Comparison of ENCODE assay signal across 18 mouse cellular contexts in the genomic region with DNA sequence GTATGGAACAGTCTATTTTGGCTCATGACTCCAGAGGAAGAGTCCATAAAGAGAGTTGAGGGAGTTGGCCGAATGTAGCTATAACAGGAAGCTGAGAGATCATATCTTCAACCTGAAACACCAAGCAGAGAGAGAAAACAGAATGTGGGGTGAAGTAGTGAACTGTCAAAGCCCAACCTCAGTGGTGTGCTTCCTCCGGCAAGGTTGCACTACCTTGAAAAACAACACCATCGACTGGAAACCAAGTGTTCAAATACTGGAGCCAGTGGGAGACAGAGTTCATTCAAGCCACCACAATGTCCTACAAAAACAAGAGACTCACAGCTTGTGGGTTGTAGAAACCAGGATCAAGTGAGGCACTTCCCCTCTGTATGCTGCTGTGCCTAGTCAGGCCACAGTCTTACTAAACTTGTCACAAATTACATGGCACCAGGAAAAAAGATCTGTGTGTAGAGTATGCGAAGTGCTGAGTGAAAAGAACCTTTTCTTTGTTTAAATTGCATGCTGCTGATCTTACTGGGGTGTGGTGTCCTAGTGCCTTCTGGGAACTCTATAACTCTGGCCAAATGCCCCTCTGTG. TPM values are rescaled to one million over a fixed set of nuclear protein-coding genes. Genes with fewer than 3 reads are reported as not detected.
A peak's percentile ranks its signal among the peaks of the same experiment; 100 is the strongest.
DNase-seq lines count a peak whose midpoint lies in the region; ATAC-seq and TF ChIP-seq lines count a peak whose summit lies in the region.
"Had no signal": no experiment of that assay in that cellular context is flagged by ENCODE, and none has a peak within 500 bp of the region (broad histone marks: within the 10 kb centered on the region; RNA-seq: fewer than 3 reads in every experiment).

No protein-coding gene starts in this region.

- no peak overlapping the region for H3K4me3 ChIP-seq in heart, embryonic 13.5 days
- no peak overlapping the region for H3K4me3 ChIP-seq in hindbrain, postnatal 0 days (ENCODE audit: low read length)
- H3K4me3 ChIP-seq: embryonic facial prominence, embryonic 10.5 days; erythroblast, embryonic 14.5 days; limb, embryonic 15.5 days had no signal

- H3K4me1 ChIP-seq in heart, embryonic 13.5 days = peaks cover 83% of the 10 kb centered on the region
- H3K4me1 ChIP-seq in hindbrain, postnatal 0 days (ENCODE audit: insufficient read depth, low read length) = no peaks in the 10 kb centered on the region

- no peak overlapping the region for H3K9ac ChIP-seq in heart, embryonic 13.5 days
- H3K9ac ChIP-seq in hindbrain, postnatal 0 days (replicated peaks; ENCODE audit: low read length) = no peak overlapping the region
- H3K9ac ChIP-seq: limb, embryonic 15.5 days had no signal

- 75% methylated on average over 4 of the region's 4 CpGs for WGBS in heart, embryonic 13.5 days
- WGBS in hindbrain, postnatal 0 days = 86% methylated on average over 4 of the region's 4 CpGs

- no peaks in the 10 kb centered on the region for H3K27me3 ChIP-seq in heart, embryonic 13.5 days (replicated peaks)
- no peaks in the 10 kb centered on the region for H3K27me3 ChIP-seq in hindbrain, postnatal 0 days (ENCODE audit: insufficient read depth, low read length)
- H3K27me3 ChIP-seq: limb, embryonic 15.5 days had no signal

- peak overlapping the region; percentile 42 for H3K27ac ChIP-seq in heart, embryonic 13.5 days (replicated peaks)
- no peak overlapping the region for H3K27ac ChIP-seq in hindbrain, postnatal 0 days
- H3K27ac ChIP-seq: embryonic facial prominence, embryonic 10.5 days; kidney, postnatal 0 days; limb, embryonic 15.5 days had no signal

- H3K4me2 ChIP-seq in heart, embryonic 13.5 days = no peak overlapping the region
- no peak overlapping the region for H3K4me2 ChIP-seq in hindbrain, postnatal 0 days (ENCODE audit: low read depth, low read length)
- H3K4me2 ChIP-seq: limb, embryonic 15.5 days had no signal

- 0 out of 2 replicates have a peak, but pooled peaks cover 2% of the 10 kb centered on the region for H3K36me3 ChIP-seq in heart, embryonic 13.5 days
- H3K36me3 ChIP-seq in hindbrain, postnatal 0 days (ENCODE audit: insufficient read depth, low read length) = no peaks in the 10 kb centered on the region
- H3K36me3 ChIP-seq: embryonic facial prominence, embryonic 10.5 days; limb, embryonic 15.5 days had no signal

- DNase-seq in heart, adult 9 months (ENCODE audit: low spot score in 2 of 2) = no peak
- peak; percentile 65 for DNase-seq in CD4-positive, CD25-positive, alpha-beta regulatory T cell, adult 2 months (ENCODE audit: low read depth, low spot score)
- peak; percentile 11 to 19 for DNase-seq in thymus, postnatal 10 days (ENCODE audit: low spot score in 2 of 2)
- no peak for DNase-seq in gastrocnemius, postnatal 10 days
- DNase-seq in ovary, postnatal 10 days (ENCODE audit: low spot score) = no peak
- no peak for DNase-seq in hindbrain, postnatal 0 days (ENCODE audit: low spot score)
- DNase-seq: cerebellum, postnatal 25 days; gastrocnemius, postnatal 25 days; lung, adult 18-20 months; lung, postnatal 4 days; right cerebral cortex, postnatal 4 days had no signal

- no peak for TF ChIP-seq CTCF in hindbrain, postnatal 0 days (IDR thresholded peaks at IDR 0.05; ENCODE audit: low read depth)

- H3K9me3 ChIP-seq in heart, embryonic 13.5 days = no peaks in the 10 kb centered on the region
- no peaks in the 10 kb centered on the region for H3K9me3 ChIP-seq in hindbrain, postnatal 0 days (ENCODE audit: low read length)
- H3K9me3 ChIP-seq: embryonic facial prominence, embryonic 10.5 days; limb, embryonic 15.5 days had no signal

- ATAC-seq in heart, embryonic 13.5 days (ENCODE audit: extremely low read depth, insufficient number of reproducible peaks, low FRiP score, low TSS enrichment) = no peak
- ATAC-seq in granulocyte monocyte progenitor cell, adult 5-6 weeks (replicated peaks; ENCODE audit: poor library complexity, severe bottlenecking) = peak; percentile 66
- no peak for ATAC-seq in hindbrain, postnatal 0 days
- ATAC-seq: midbrain, embryonic 16.5 days had no signal

RNA-seq across cellular contexts. Expression of a gene that starts 32.9 kb away (rescaled TPM):
- polyA plus RNA-seq in heart, embryonic 13.5 days (2015; fragmentation: Nextera tagmentation; extraction: Ambion mirVana) = 120 and 121 TPM in 2 replicates
- total RNA-seq in granulocyte monocyte progenitor cell, adult 5-6 weeks (2014; fragmentation: Nextera tagmentation) = 13.1 and 17.2 TPM in 2 replicates
- 9.7 and 12.1 TPM in 2 replicates for total RNA-seq in granulocyte monocyte progenitor cell, adult 5-6 weeks (2017)
- 10 to 100 TPM; 60.4 to 72.9 TPM for total RNA-seq in gastrocnemius, postnatal 10 days (2021)
- total RNA-seq in hindbrain, postnatal 0 days (2014; rRNA removed) = 50.4 and 51.0 TPM in 2 replicates
- polyA plus RNA-seq in hindbrain, postnatal 0 days (2015; fragmentation: Nextera tagmentation; extraction: Ambion mirVana) = 43.6 and 44.3 TPM in 2 replicates

Comparison
In these comparisons a context has a peak if more than half of its experiments do, and no peak if none do; other contexts are left out.
1. DNase-seq: peak in CD4-positive, CD25-positive, alpha-beta regulatory T cell, adult 2 months (single experiment) and thymus, postnatal 10 days (2 of 2); none in heart, adult 9 months (0 of 2), gastrocnemius, postnatal 10 days (single experiment), ovary, postnatal 10 days (single experiment) and hindbrain, postnatal 0 days (single experiment).